Mouse (Mus musculus) liver, postnatal 0 days (tissue): ENCODE data around the gene Tpst1.

Experiments
- CTCF ChIP-seq: sonication (generic); IDR thresholded peaks from 2 replicates; pipeline ENCODE4 v1.5.1; 2016; ENCODE audit warnings: antibody characterized with exemption, low read depth
- EP300 ChIP-seq: IDR thresholded peaks from 2 replicates; pipeline ENCODE4 v1.6.1; 2016; ENCODE audit warnings: antibody characterized with exemption, low read depth, mild to moderate bottlenecking

DNA sequence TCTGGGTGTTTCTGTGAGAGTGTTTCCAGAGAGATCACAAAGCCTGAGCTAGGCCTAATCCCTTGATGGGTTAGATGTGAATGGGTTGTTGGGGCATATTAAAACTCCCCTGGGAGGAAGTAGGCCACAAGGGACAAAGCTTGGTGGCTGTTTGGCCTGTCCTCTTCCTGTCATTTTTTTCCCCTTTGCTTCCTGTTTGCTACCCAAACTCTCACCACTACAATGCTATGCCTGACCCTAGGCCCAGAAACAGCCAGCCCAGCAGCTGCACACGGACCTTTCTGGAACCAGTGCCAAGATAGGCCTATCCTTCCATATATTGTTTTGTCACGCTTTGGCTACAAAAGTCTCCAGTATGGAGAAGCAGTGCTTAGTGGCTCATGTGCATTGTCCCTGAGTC lies 11.0 kb upstream of the Tpst1 start:
- TF ChIP-seq CTCF (no peak), EP300 (no peak)
